Mouse (Mus musculus) granulocyte monocyte progenitor cell, adult 5-6 weeks (primary cell): Measurements from ENCODE around the gene Mbnl1. TPM values are rescaled to one million over a fixed set of nuclear protein-coding genes. Genes with fewer than 3 reads are reported as not detected.

Source experiments
- ATAC-seq: replicated peaks from 2 replicates; pipeline ENCODE4 v1.8.0; 2016; ENCODE audit warnings: mild to moderate bottlenecking, moderate TSS enrichment, inconsistent platforms; ENCODE audit not compliant: poor library complexity, severe bottlenecking
- total RNA-seq, 2 experiments: library from RNA; stranded (forward) in 1 of 2; stranded (reverse) in 1 of 2; fragments of 200-712, 200-1000 nt in 1 of 2; fragments of >200 nt in 1 of 2; fragmentation: Nextera tagmentation in 1 of 2; gene quantifications; 2 replicates each; pipeline ENCODE4 v1.2.3; 2014 to 2017

Gene Mbnl1
- total RNA-seq, 2 experiments from 2014 or later, result 464 to 524 TPM

DNA sequence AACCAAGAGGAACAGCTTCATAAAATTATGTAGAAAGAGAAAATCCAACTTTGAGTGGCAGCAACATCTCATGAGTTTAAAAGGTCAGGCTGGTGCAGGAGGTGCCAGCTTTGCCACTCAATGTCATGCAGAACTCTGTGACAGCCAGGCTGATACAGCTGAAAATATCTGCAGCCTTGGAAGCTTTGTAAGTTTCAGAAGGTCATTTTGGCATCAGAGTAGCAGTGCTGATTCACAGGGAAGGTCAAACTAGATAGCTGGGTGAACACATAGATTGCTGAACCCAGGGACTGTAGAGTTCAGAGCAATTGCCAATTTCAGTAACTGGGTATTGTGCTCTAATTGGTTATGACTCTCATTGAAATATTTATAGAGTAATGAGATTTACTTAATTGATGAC, 42.8 kb downstream of the Mbnl1 start:
- no peak for ATAC-seq

DNA sequence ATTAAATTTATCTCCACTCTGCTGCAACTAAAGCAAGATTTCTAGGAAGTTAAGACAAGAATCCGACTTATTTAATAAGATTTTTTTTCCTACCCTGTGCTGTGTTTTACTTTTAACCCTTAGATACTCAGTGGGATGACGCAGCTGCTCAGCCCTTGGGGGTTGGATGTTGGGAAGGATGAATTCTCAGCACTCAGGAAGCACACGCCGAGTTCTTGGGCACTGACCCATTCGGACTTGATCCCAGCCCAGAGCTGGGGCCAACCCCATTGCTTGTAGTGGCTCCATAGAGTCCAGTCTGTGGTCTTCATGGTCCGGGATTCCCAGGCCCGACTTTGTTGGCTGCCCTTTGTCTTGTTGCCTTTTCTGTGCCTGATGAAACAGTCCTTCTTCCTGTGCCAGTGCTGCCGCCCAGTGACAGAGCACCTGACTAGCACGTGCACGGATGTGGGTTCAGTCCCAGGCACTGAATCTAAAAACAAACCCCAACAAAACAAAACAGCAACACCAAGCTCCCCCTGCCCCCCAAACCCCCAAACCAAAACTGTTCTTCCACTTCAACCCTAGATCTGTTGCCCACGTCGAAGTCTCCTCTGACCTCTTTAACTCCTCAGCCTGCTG, 43.5 kb downstream of the Mbnl1 start:
- peak; percentile 85 for ATAC-seq

DNA sequence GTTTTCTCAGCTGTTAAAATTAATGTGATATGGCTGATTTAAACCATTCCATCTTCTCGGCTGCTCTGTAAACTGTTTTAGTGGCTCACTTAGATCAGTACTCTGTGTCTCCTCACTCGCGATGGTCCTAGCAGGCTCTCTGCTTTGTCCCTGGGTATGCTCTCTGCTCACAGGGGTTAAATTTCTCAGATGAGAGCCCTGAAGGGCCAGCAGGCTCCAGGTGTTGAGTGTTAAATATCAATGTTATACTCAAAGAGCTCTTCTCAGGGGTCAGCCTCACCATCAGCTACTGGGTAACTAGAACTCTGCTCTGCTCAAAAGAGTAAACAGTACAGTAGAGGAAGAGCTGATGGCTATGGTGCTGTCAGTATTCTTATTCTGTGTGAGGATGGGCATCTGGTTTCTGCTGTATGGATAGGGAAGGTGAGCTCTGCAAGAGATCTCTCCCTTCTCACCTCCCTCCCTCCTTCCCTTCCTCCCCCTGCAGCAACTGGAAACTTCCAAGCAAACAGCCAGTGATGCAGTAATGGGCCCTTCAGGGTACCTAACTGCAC, 44.7 kb downstream of the Mbnl1 start:
- no peak for ATAC-seq

DNA sequence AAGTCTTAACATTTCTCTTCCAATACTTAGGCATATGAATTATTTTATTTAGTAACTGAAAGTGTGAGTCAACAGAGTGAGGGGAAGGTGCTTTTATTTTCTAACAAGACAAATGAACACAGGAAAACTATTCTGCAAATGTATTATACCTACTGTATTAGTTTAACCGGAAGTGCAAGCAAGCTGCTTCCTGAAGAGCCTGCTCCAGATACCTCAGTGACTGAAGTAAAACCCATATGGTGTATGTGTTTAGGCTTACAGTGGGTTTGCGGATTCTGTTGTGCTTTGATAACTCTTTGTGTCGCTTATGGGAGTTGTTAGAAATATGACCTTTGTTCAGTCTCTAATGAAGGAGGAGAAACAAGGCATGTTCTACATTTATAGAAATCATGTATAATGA, 46.7 kb downstream of the Mbnl1 start:
- peak; percentile 55 for ATAC-seq

DNA sequence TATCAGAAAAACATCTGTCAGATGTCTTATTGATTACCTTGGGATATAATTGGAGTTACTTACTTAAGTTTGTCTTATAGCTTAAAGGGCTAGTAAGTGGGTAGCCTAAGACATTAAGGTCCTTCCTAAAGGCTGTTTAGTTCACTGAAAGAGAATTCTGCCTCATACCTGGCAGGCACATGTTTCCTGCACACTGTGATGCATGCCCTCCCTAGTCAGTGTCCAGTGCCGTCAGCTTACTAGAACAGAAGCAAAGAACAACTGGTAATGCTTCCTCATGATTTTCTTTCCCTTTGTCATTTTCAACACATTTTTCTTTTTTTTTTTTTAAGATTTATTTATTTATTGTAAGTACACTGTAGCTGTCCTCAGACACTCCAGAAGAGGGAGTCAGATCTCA, 51.5 kb downstream of the Mbnl1 start:
- ATAC-seq, result no peak

DNA sequence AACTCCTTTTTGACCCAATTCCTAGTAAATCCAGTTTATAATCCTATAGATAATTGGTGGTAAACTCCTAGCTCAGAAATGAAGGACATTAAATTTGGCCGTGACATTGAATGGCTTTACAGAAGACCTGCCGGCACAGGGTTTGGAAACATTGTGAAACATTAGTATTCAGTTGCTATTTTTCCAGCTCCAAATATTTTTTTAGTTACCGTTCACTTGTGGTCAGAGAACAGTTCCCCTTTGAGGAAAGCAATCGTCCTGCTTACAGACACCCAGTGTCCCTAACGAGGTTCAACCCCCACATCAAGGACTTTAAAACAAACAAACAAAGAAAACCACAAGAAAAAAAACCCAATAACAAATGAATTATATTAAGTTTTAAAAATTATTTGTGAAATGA, 58.7 kb downstream of the Mbnl1 start:
- ATAC-seq, result peak; percentile 50

DNA sequence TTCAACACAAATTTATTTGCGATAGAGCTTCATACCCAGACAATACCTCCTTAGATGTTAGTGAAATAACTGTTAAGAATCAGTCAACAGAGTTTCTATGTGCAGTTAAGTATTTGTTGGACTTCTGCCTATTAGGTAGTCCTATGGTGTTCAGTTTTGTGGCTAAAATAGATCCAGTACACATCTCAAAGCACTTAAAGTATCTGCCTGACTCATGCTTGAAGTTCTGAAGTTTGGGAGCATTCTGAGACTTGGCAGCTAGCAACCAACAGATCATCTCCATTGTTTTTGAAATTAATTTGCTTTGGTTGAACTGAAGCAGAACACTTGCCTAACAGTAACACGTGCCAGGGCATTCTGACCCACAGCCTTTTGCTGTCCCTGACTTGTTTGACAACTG, 59.2 kb downstream of the Mbnl1 start:
- no peak for ATAC-seq

DNA sequence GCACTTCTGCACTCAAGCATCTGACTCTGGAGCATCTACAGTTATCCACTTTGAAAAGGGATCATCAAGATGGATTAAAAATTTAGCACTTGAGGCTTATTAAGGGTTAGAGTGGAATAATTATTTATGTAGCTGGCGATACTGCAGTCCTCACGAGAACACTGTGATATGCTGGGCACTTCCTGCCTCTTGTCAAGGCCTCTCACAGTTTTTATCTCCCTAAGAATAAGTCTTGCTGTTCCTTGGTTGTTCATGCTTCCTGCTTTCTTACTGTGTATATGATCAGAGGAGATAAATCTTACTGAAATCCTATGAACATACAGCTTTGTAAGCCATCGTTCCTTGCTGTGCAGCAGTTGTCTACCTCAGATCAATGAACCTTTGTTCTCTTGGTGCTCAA, 62.6 kb downstream of the Mbnl1 start:
- no peak for ATAC-seq

DNA sequence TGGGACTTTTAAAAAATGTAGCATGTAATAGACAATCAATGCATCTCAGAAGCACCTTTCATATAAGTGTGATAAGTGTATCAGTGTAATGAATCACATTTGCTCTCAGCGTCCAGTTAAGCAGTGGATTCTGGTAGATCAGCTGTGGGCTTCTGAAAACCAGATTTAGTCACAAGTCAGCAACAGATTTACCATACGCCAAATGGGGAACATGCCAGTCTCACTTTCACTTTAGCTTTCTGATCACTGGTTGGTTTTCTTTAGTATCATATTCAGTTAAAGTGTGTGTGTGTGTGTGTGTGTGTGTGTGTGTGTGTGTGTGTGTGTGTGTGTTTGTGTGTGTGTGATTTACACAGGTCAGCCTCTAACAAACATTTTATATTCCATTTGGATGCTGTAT, 64.4 kb downstream of the Mbnl1 start:
- ATAC-seq, result peak; percentile 88

DNA sequence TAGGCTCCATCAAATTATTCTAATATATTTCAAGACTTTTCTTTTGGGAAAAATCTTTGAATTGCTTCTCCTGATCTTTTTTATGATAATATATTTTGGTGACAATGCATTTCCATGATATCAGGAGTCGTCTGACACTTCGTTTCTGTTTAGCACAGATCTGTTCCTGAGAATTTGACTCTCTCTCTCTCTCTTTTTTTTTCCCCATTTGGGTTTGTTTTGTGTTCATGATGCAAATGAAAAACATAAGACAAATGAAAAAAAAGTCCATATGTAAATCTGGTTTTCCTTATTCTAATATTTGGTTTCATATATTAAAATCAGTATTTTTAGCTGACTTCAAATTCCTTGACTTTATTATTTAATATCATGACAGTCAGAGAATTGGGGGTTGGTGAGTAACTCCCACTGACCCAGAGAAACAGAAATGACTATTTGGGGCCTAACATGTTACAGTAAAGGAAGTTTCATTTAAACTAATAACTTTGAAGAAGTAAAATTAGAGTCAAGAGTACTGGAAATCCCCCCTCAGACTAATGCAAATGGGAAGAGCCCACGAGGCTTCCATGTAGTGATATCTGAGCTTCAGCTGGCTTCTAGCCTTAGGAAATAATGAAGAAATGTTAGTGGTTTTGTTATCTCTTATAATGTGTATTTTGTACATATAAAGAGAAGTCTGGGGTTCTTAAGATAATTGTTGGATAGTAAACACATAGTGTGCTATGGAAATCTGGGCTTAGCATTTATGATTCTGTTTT, 65.8 kb downstream of the Mbnl1 start:
- ATAC-seq, result peak; percentile 23; the same call in 1 of the 2 replicates

DNA sequence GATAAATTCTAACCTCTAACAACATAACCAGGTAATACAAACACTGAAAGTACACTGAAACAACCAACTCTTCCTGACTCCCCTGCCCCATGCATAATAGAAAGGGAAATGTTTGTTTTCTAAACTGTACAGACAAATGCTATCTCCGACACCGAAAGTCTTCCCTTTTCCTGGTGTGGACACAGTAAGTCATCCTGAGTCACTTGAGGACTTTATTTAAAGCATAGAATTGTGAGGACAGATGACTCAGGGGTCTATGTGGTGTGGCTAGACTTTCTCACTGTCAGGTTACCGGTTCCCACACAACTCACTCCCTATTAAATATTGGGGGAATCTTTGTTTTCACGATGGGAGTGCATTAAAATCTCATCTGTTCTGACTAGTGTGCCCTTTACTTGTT, 68.5 kb downstream of the Mbnl1 start:
- no peak for ATAC-seq

DNA sequence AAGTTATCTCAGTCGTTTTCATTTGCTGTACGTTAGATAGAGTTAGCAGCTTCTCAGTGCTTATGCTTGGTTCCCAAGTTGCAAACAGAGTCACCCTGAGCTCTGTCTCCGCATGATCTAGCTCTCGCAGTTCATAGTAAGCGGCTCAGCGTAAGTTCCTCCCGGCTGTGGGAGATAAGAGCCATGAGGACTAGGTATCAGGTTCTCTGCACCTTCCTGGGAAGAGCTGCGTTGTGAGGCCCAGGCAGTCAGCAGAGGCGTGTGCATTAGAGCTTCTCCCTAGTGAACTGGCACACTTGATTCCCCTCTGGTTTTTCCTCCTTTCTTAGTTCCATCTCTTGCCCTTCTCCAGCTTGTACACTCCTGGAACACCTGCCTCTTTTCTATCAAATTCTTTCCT, 73.6 kb downstream of the Mbnl1 start:
- no peak for ATAC-seq

DNA sequence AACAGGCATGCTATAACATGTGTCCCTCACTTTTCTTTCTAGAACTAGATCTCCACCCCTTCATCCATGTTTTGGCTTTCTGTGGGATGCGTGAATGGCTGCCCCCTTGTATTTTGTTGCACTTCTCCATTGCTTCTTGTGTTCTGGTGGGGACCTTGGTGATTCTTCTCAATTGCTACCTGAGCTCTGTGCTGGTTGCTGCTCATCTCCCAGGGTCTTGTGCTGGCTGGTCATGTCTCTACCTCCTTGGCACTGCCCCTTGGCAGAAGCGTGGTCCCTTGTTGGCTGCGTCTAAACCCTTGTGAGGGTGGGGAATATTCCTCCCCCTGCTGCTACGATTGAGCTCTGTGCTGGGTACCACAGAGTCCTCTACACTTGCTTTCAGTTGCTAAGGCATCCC, 74.3 kb downstream of the Mbnl1 start:
- ATAC-seq, result no peak

DNA sequence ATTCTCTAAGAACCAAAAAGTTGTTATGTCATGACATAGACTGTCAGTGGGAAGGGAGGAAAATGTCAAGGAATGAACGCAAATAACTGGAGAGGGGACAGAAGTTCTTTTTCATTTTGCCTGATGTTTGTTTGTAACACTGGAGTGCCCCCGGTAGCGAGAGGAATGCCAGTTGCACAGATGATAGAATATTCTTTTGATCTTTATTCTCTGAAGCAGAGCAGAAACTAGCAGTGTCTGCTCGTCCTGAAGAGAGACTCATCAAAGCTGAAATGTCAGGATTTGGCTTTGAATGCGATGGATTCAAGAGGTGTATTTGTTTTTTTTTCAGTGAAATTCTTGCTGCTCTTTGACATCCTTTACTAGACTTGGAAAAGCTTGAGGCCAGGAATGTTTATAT, 77.9 kb downstream of the Mbnl1 start:
- ATAC-seq, result no peak

DNA sequence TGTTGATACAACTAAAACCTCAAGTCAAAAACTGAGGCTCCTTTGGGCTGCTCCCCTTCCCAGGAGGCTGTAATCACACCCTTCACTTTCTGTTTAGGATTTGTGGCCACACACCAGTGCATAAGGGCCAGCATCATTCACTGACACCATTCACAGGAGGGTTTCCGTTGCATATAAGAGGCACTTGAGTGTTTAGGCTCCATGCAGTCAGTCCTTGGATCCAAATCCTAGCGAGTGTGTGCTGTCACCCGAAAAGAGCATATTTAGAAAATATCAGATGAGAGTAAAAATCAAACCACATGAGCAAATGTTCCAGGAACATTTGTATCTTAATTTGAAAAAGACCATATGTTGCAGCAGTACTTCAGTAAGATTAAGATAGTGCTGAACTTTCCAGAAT, 79.0 kb downstream of the Mbnl1 start:
- ATAC-seq, result no peak

DNA sequence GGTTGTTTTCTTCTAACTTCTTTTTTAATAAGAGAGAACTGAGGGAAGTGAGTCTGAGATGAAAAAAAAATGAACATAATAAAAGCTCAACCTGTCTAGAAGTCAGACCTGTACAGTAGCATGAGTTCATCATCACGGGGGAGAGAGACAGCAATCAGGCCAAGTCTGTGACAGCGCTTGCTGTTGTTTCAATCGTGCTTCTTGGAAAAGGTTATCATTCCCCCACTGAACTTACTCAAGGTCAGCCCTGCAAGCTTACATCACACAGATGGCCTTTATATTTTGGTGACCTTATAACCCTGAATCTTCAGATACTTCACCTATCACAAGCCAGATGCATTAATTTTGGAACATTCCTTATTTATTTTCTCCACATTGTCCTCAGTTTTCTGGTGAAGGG, 80.4 kb downstream of the Mbnl1 start:
- no peak for ATAC-seq

DNA sequence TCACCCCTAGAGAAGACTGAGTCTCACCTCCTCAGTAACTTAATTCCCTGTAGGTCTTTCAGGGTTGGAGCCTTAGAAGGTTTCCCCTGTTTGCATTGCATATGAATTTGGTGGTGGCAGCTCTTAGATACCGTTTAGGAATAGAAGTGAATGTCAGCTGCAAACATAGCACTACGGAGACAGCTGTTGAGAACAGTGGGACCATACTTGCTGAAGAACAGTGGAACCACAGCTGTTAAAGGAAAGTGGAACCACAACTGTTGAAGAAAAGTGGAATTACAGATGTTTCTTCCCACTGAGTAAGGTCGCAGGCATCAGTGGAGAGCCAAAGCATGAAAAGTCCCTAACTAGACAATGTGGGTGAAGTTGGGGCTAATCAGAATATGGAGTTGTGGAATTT, 84.0 kb downstream of the Mbnl1 start:
- no peak for ATAC-seq

DNA sequence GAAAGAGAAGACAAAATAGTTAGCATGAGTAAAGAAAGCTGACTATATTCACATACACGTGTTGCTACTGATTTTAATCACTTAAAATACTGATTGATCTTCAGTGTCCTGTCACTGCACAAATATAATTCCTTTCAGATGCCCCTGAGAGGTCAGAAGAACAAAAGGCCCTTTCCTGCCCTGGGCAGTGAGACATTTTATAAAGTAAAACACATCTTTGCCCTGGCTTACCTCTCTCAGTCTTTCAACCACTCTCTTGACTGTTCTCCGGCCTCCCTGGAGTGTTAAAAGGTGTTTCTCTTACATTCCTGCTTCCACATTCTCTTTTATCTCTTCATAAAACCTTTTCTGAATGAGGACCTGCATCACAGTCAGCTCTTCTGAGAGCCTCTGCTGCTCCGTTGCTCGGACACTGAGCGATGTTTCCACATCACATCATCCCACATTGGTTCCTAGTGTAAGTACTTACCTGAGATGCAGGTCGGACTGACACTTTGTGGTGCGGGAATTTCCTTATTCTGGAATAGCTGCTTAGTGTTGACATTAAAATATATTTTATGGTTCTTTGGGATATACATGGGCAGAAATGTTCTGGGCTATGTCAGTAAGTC, 85.7 kb downstream of the Mbnl1 start:
- ATAC-seq, result no peak

DNA sequence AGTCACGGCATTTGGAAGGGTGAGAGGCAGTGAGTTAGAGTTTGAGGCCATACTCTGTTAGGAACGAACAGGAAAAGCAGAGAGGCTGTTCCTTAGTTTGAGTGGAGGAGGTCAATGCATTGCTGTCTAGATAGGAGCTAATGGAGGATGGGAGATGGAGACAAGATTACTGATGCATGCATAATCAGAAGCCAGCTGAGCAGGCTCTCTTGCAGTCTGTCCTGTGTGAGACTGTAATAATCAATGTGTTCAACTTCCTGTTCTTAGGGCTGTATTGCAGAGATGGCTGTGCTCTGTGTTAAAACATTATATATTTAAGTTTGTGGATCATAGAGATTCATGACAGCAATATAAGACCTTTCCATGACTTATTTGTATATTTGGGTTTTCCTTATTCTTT, 87.1 kb downstream of the Mbnl1 start:
- ATAC-seq, result peak; percentile 54

DNA sequence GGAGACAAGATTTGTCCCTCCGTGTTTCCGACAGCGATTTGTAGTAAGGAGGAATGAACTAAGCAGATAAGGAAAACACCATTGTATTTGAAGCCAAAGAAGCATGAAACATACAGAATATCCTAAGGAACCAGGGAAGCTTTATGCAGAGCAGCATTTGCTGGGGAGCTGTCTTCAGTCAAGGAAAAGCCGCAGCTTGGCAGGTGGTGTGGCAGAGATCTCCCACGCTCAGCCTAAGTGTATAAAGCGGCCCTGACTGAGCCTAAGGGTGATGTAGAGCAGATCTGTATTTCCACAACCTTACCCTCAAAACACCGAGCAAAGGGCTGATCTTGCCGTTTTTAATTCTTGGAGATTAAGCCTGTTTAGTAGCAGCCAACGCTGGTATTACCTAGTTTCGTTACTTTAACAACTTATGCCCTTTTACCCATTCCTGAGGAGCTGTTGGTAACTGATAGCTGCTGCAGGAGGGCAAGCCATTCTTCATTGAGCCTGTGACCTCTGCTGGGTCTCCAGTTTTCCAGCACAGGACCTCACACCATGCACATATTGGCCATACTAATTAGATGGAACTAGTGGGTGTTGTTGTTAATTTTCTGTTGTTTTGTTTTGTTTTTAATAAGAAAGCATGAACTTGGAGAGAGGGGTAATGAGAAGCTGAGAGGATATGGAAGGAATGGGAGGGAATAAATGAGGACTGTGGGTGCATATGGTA, 91.1 kb downstream of the Mbnl1 start:
- no peak for ATAC-seq

DNA sequence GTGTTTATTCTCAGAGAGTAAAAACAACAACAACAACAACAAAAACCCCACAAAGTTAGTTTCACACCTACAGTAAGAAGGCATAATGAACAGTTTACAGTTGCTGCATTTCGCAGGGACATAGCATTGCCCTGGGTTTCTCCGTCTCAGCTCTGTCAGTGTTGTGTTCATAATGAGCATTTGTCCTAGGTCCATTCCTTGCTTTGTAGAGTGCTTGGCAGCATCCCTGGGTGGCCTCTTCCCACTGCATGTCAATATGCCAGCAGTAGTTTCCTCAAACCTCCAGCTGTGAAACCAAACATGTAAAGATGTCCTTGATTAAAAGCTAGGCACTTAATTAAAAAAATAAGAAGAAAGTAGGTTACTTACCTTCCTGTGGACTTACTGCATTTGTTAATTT, 91.6 kb downstream of the Mbnl1 start:
- no peak for ATAC-seq
